Mouse (Mus musculus): ENCODE measurements around the gene 1700001J03Rik. TPM values are rescaled to one million over a fixed set of nuclear protein-coding genes. Genes with fewer than 3 reads are reported as not detected.
A peak's percentile ranks its signal among the peaks of the same experiment; 100 is the strongest.

1700001J03Rik gene
- polyA plus RNA-seq, 1 experiment from 2014 or later, result not detected

GRCm38 (mm10) chr5:146220879-146221714 lies 36.0 kb upstream of the 1700001J03Rik start, which contains the start of gene Rnf6:
Gene Rnf6 (minus strand): TSS chr5:146221555.
- ATAC-seq (ENCODE audit: insufficient number of reproducible peaks, insufficient read depth, low FRiP score, low TSS enrichment, low read depth), result peak; percentile 99
- under 1% methylated on average over 59 of the region's 67 CpGs for WGBS
- Histone ChIP-seq H3K27me3 (no peaks in the 10 kb centered on the region), H3K4me1 (peaks cover 10% of the 10 kb centered on the region; the same call in 1 of the 2 replicates), H3K9ac (peak within 1 kb of the TSS; percentile 89), H3K27ac (peak within 1 kb of the TSS; percentile 96), H3K9me3 (no peaks in the 10 kb centered on the region), H3K4me2 (peak within 1 kb of the TSS; percentile 65), H3K36me3 (peaks cover 21% of the 10 kb centered on the region), H3K4me3 (peak within 1 kb of the TSS; percentile 78)

GRCm38 (mm10) chr5:146220501-146220878 lies 35.4 kb upstream of the 1700001J03Rik start:
- ATAC-seq (ENCODE audit: insufficient number of reproducible peaks, insufficient read depth, low FRiP score, low TSS enrichment, low read depth), result 0 out of 2 replicates have a peak, but pooled peaks have one; percentile 12
- Histone ChIP-seq H3K27me3 (no peaks in the 10 kb centered on the region), H3K4me1 (peaks cover 10% of the 10 kb centered on the region; the same call in 1 of the 2 replicates), H3K36me3 (peaks cover 27% of the 10 kb centered on the region), H3K4me2 (peak overlapping the region; percentile 65), H3K9me3 (no peaks in the 10 kb centered on the region), H3K9ac (peak overlapping the region; percentile 73), H3K27ac (peak overlapping the region; percentile 96; the same call in 1 of the 2 replicates), H3K4me3 (peak overlapping the region; percentile 78)
- WGBS, result 7% methylated on average over 13 of the region's 13 CpGs

- Histone ChIP-seq H3K9me3 (no peaks in the 10 kb centered on the region), H3K9ac (no peak overlapping the region), H3K4me1 (no peaks in the 10 kb centered on the region), H3K36me3 (peaks cover 91% of the 10 kb centered on the region), H3K27ac (no peak overlapping the region), H3K27me3 (no peaks in the 10 kb centered on the region), H3K4me2 (no peak overlapping the region), H3K4me3 (no peak overlapping the region)
- ATAC-seq (ENCODE audit: insufficient number of reproducible peaks, insufficient read depth, low FRiP score, low TSS enrichment, low read depth), result no peak
- whole genome bisulfite sequencing, result 97% methylated on average over 5 of the region's 5 CpGs
Observed at GRCm38 (mm10) chr5:146205537-146205936, 20.4 kb upstream of the 1700001J03Rik start.

GRCm38 (mm10) chr5:146203921-146204320 lies 18.8 kb upstream of the 1700001J03Rik start:
- no peak overlapping the region for H3K27ac ChIP-seq
- H3K36me3 ChIP-seq, result peaks cover 79% of the 10 kb centered on the region
- H3K9ac ChIP-seq, result no peak overlapping the region
- no peak for ATAC-seq (ENCODE audit: insufficient number of reproducible peaks, insufficient read depth, low FRiP score, low TSS enrichment, low read depth)
- no peaks in the 10 kb centered on the region for H3K9me3 ChIP-seq
- no peak overlapping the region for H3K4me3 ChIP-seq
- H3K4me2 ChIP-seq, result no peak overlapping the region
- H3K4me1 ChIP-seq, result no peaks in the 10 kb centered on the region
- 84% methylated on average over 2 of the region's 2 CpGs for WGBS
- no peaks in the 10 kb centered on the region for H3K27me3 ChIP-seq

- H3K36me3 ChIP-seq, result peaks cover 45% of the 10 kb centered on the region
- no peaks in the 10 kb centered on the region for H3K4me1 ChIP-seq
- ATAC-seq (ENCODE audit: insufficient number of reproducible peaks, insufficient read depth, low FRiP score, low TSS enrichment, low read depth), result no peak
- H3K9ac ChIP-seq, result no peak overlapping the region
- no peak overlapping the region for H3K27ac ChIP-seq
- no peak overlapping the region for H3K4me2 ChIP-seq
- no peak overlapping the region for H3K4me3 ChIP-seq
- H3K27me3 ChIP-seq, result no peaks in the 10 kb centered on the region
- WGBS, result 97% methylated on average over 6 of the region's 6 CpGs
- peaks cover 3% of the 10 kb centered on the region; the same call in 1 of the 2 replicates for H3K9me3 ChIP-seq
Observed at GRCm38 (mm10) chr5:146200580-146200979, 15.5 kb upstream of the 1700001J03Rik start.

- H3K4me2 ChIP-seq, result no peak overlapping the region
- H3K9ac ChIP-seq, result no peak overlapping the region
- H3K27me3 ChIP-seq, result no peaks in the 10 kb centered on the region
- no peak for ATAC-seq (ENCODE audit: insufficient number of reproducible peaks, insufficient read depth, low FRiP score, low TSS enrichment, low read depth)
- no peak overlapping the region for H3K4me3 ChIP-seq
- H3K27ac ChIP-seq, result no peak overlapping the region
- peaks cover 3% of the 10 kb centered on the region; the same call in 1 of the 2 replicates for H3K9me3 ChIP-seq
- WGBS, result 83% methylated on average over 2 of the region's 2 CpGs
- H3K4me1 ChIP-seq, result no peaks in the 10 kb centered on the region
- peaks cover 35% of the 10 kb centered on the region for H3K36me3 ChIP-seq
Observed at GRCm38 (mm10) chr5:146199540-146199939, 14.4 kb upstream of the 1700001J03Rik start.

- no peak for ATAC-seq (ENCODE audit: insufficient number of reproducible peaks, insufficient read depth, low FRiP score, low TSS enrichment, low read depth)
- Histone ChIP-seq H3K9me3 (peaks cover 3% of the 10 kb centered on the region; the same call in 1 of the 2 replicates), H3K36me3 (peaks cover 30% of the 10 kb centered on the region), H3K27me3 (no peaks in the 10 kb centered on the region), H3K9ac (no peak overlapping the region), H3K4me1 (no peaks in the 10 kb centered on the region), H3K27ac (no peak overlapping the region), H3K4me3 (no peak overlapping the region), H3K4me2 (no peak overlapping the region)
Observed at GRCm38 (mm10) chr5:146199073-146199472, 14.0 kb upstream of the 1700001J03Rik start.

GRCm38 (mm10) chr5:146193360-146193759 lies 8.3 kb upstream of the 1700001J03Rik start:
- no peaks in the 10 kb centered on the region for H3K4me1 ChIP-seq
- H3K9me3 ChIP-seq, result peaks cover 3% of the 10 kb centered on the region; the same call in 1 of the 2 replicates
- no peak overlapping the region for H3K4me2 ChIP-seq
- H3K4me3 ChIP-seq, result no peak overlapping the region
- H3K9ac ChIP-seq, result no peak overlapping the region
- WGBS, result 81% methylated on average over 8 of the region's 8 CpGs
- no peaks in the 10 kb centered on the region for H3K36me3 ChIP-seq
- no peak for ATAC-seq (ENCODE audit: insufficient number of reproducible peaks, insufficient read depth, low FRiP score, low TSS enrichment, low read depth)
- H3K27ac ChIP-seq, result no peak overlapping the region
- H3K27me3 ChIP-seq, result no peaks in the 10 kb centered on the region

GRCm38 (mm10) chr5:146190501-146191269 lies 5.6 kb upstream of the 1700001J03Rik start:
- Histone ChIP-seq H3K27ac (no peak overlapping the region), H3K4me1 (no peaks in the 10 kb centered on the region), H3K9ac (no peak overlapping the region), H3K4me3 (no peak overlapping the region), H3K27me3 (no peaks in the 10 kb centered on the region), H3K4me2 (no peak overlapping the region), H3K36me3 (no peaks in the 10 kb centered on the region), H3K9me3 (peaks cover under 1% of the 10 kb centered on the region; the same call in 1 of the 2 replicates)
- no peak for ATAC-seq (ENCODE audit: insufficient number of reproducible peaks, insufficient read depth, low FRiP score, low TSS enrichment, low read depth)
- 57% methylated on average over 3 of the region's 3 CpGs for WGBS

GRCm38 (mm10) chr5:146190093-146190492 lies 5.0 kb upstream of the 1700001J03Rik start:
- H3K27me3 ChIP-seq, result no peaks in the 10 kb centered on the region
- no peak for ATAC-seq (ENCODE audit: insufficient number of reproducible peaks, insufficient read depth, low FRiP score, low TSS enrichment, low read depth)
- H3K9me3 ChIP-seq, result no peaks in the 10 kb centered on the region
- H3K4me3 ChIP-seq, result no peak overlapping the region
- H3K27ac ChIP-seq, result no peak overlapping the region
- 63% methylated on average over 4 of the region's 4 CpGs for WGBS
- no peak overlapping the region for H3K4me2 ChIP-seq
- no peaks in the 10 kb centered on the region for H3K36me3 ChIP-seq
- H3K4me1 ChIP-seq, result no peaks in the 10 kb centered on the region
- no peak overlapping the region for H3K9ac ChIP-seq

GRCm38 (mm10) chr5:146188712-146189111 lies 3.6 kb upstream of the 1700001J03Rik start:
- H3K36me3 ChIP-seq, result no peaks in the 10 kb centered on the region
- no peak for ATAC-seq (ENCODE audit: insufficient number of reproducible peaks, insufficient read depth, low FRiP score, low TSS enrichment, low read depth)
- 82% methylated on average over 7 of the region's 7 CpGs for WGBS
- H3K9ac ChIP-seq, result no peak overlapping the region
- H3K9me3 ChIP-seq, result no peaks in the 10 kb centered on the region
- H3K4me3 ChIP-seq, result no peak overlapping the region
- H3K27ac ChIP-seq, result no peak overlapping the region
- H3K27me3 ChIP-seq, result no peaks in the 10 kb centered on the region
- H3K4me2 ChIP-seq, result no peak overlapping the region
- no peaks in the 10 kb centered on the region for H3K4me1 ChIP-seq

Data from embryonic facial prominence, embryonic 13.5 days (tissue).